Comparison of ENCODE assay signal across 11 mouse cellular contexts in genomic region chr2:25573068-25573467, GRCm38 (mm10). TPM values are rescaled to one million over a fixed set of nuclear protein-coding genes. Genes with fewer than 3 reads are reported as not detected.
DNase-seq lines count a peak whose midpoint lies in the region; ATAC-seq lines count a peak whose summit lies in the region.
"Had no signal": no experiment of that assay in that cellular context is flagged by ENCODE, and none has a peak within 500 bp of the region (broad histone marks: within the 10 kb centered on the region; RNA-seq: fewer than 3 reads in every experiment).

No protein-coding gene starts in this region.

- H3K4me1 ChIP-seq in embryonic facial prominence, embryonic 15.5 days, result peaks cover 37% of the 10 kb centered on the region
- H3K4me1 ChIP-seq in limb, embryonic 13.5 days, result peaks cover 42% of the 10 kb centered on the region

- H3K9me3 ChIP-seq in embryonic facial prominence, embryonic 15.5 days (replicated peaks), result no peaks in the 10 kb centered on the region
- H3K9me3 ChIP-seq in limb, embryonic 13.5 days, result no peaks in the 10 kb centered on the region

- WGBS in embryonic facial prominence, embryonic 15.5 days, result 97% methylated on average over 2 of the region's 2 CpGs
- WGBS in limb, embryonic 13.5 days, result 97% methylated on average over 2 of the region's 2 CpGs

- H3K27me3 ChIP-seq in embryonic facial prominence, embryonic 15.5 days, result peaks cover 22% of the 10 kb centered on the region
- peaks cover 23% of the 10 kb centered on the region for H3K27me3 ChIP-seq in limb, embryonic 13.5 days

- peak overlapping the region; percentile 63; the same call in 1 of the 2 replicates for H3K4me3 ChIP-seq in embryonic facial prominence, embryonic 15.5 days (replicated peaks)
- H3K4me3 ChIP-seq in limb, embryonic 13.5 days, result 0 out of 2 replicates have a peak overlapping the region, but pooled peaks have one; percentile 67
- H3K4me3 ChIP-seq: left cerebral cortex, adult 2 months had no signal

- peak; percentile 5 to 15 for DNase-seq in layer of hippocampus, postnatal 10 days (ENCODE audit: low spot score in 2 of 2)
- no peak for DNase-seq in layer of hippocampus, postnatal 25 days (ENCODE audit: extremely low spot score in 1 of 2, low spot score in 1 of 2)
- DNase-seq in cerebellum, postnatal 25 days, result peak; percentile 21 to 35
- DNase-seq in urinary bladder, postnatal 36 days (ENCODE audit: low spot score in 2 of 2), result no peak
- DNase-seq in frontal cortex, postnatal 25 days (ENCODE audit: low spot score in 2 of 2), result no peak
- DNase-seq in kidney, postnatal 4 days, result no peak
- DNase-seq: gastrocnemius, postnatal 25 days; kidney, adult 18-20 months had no signal

- peaks cover 24% of the 10 kb centered on the region for H3K36me3 ChIP-seq in embryonic facial prominence, embryonic 15.5 days
- H3K36me3 ChIP-seq in limb, embryonic 13.5 days, result peaks cover 52% of the 10 kb centered on the region

- H3K9ac ChIP-seq in embryonic facial prominence, embryonic 15.5 days, result no peak overlapping the region
- H3K9ac ChIP-seq in limb, embryonic 13.5 days, result peak overlapping the region; percentile 50

- no peak overlapping the region for H3K27ac ChIP-seq in embryonic facial prominence, embryonic 15.5 days (replicated peaks)
- no peak overlapping the region for H3K27ac ChIP-seq in limb, embryonic 13.5 days
- H3K27ac ChIP-seq: left cerebral cortex, adult 2 months had no signal

- no peak for ATAC-seq in embryonic facial prominence, embryonic 15.5 days (ENCODE audit: insufficient number of reproducible peaks, low FRiP score, low TSS enrichment, low read depth)
- no peak for ATAC-seq in limb, embryonic 13.5 days (ENCODE audit: low FRiP score, low read depth)

- H3K4me2 ChIP-seq in embryonic facial prominence, embryonic 15.5 days (replicated peaks), result no peak overlapping the region
- peak overlapping the region; percentile 97; the same call in 1 of the 2 replicates for H3K4me2 ChIP-seq in limb, embryonic 13.5 days (replicated peaks)

RNA-seq across cellular contexts. Expression of gene Mamdc4, which starts 1.6 kb away (rescaled TPM):
- total RNA-seq in layer of hippocampus, postnatal 10 days (2021), result 1 to 10 TPM; 1.0 to 5.4 TPM
- 1 to 10 TPM; 1.9 to 2.3 TPM for total RNA-seq in layer of hippocampus, postnatal 25 days (2021)
- polyA plus RNA-seq in embryonic facial prominence, embryonic 15.5 days (2015; fragmentation: Nextera tagmentation; extraction: Ambion mirVana), result 3.3 and 4.9 TPM in 2 replicates
- 4.9 and 5.8 TPM in 2 replicates for polyA plus RNA-seq in limb, embryonic 13.5 days (2015; fragmentation: Nextera tagmentation; extraction: Ambion mirVana)

RNA-seq across cellular contexts. Expression of gene Phpt1, which starts 2.0 kb away (rescaled TPM):
- 10 to 100 TPM; 94.5 to 99.8 TPM for total RNA-seq in layer of hippocampus, postnatal 10 days (2021)
- total RNA-seq in layer of hippocampus, postnatal 25 days (2021), result 10 to 100 TPM; 67.9 to 75.4 TPM
- 147 and 157 TPM in 2 replicates for polyA plus RNA-seq in embryonic facial prominence, embryonic 15.5 days (2015; fragmentation: Nextera tagmentation; extraction: Ambion mirVana)
- 163 and 177 TPM in 2 replicates for polyA plus RNA-seq in limb, embryonic 13.5 days (2015; fragmentation: Nextera tagmentation; extraction: Ambion mirVana)

RNA-seq across cellular contexts. Expression of gene Ajm1, which starts 8.5 kb away (rescaled TPM):
- total RNA-seq in layer of hippocampus, postnatal 10 days (2021), result 10 to 100 TPM; 82.7 to 84.8 TPM
- total RNA-seq in layer of hippocampus, postnatal 25 days (2021), result 100 to 1,000 TPM; 104 to 117 TPM
- polyA plus RNA-seq in embryonic facial prominence, embryonic 15.5 days (2015; fragmentation: Nextera tagmentation; extraction: Ambion mirVana), result 0.60 and 0.63 TPM in 2 replicates
- 0.85 and 1.0 TPM in 2 replicates for polyA plus RNA-seq in limb, embryonic 13.5 days (2015; fragmentation: Nextera tagmentation; extraction: Ambion mirVana)
- total RNA-seq: gastrocnemius, postnatal 25 days had no signal

RNA-seq across cellular contexts. Expression of gene Edf1, which starts 15.4 kb away (rescaled TPM):
- 100 to 1,000 TPM; 232 to 242 TPM for total RNA-seq in layer of hippocampus, postnatal 10 days (2021)
- 100 to 1,000 TPM; 211 to 232 TPM for total RNA-seq in layer of hippocampus, postnatal 25 days (2021)
- polyA plus RNA-seq in embryonic facial prominence, embryonic 15.5 days (2015; fragmentation: Nextera tagmentation; extraction: Ambion mirVana), result 355 and 373 TPM in 2 replicates
- polyA plus RNA-seq in limb, embryonic 13.5 days (2015; fragmentation: Nextera tagmentation; extraction: Ambion mirVana), result 330 TPM in 2 replicates

RNA-seq across cellular contexts. Expression of gene Traf2, which starts 26.3 kb away (rescaled TPM):
- 10 to 100 TPM in 1 of 2 experiments, 1 to 10 TPM in 1; 9.0 to 10.5 TPM for total RNA-seq in layer of hippocampus, postnatal 10 days (2021)
- total RNA-seq in layer of hippocampus, postnatal 25 days (2021), result 10 to 100 TPM in 1 of 2 experiments, 1 to 10 TPM in 1; 9.5 to 10.5 TPM
- polyA plus RNA-seq in embryonic facial prominence, embryonic 15.5 days (2015; fragmentation: Nextera tagmentation; extraction: Ambion mirVana), result 34.8 and 36.2 TPM in 2 replicates
- 37.3 and 40.6 TPM in 2 replicates for polyA plus RNA-seq in limb, embryonic 13.5 days (2015; fragmentation: Nextera tagmentation; extraction: Ambion mirVana)

Comparison
In these comparisons a context has a peak if more than half of its experiments do, and no peak if none do; other contexts are left out.
1. DNase-seq: peak in layer of hippocampus, postnatal 10 days (2 of 2) and cerebellum, postnatal 25 days (2 of 2); none in layer of hippocampus, postnatal 25 days (0 of 2), urinary bladder, postnatal 36 days (0 of 2), frontal cortex, postnatal 25 days (0 of 2) and kidney, postnatal 4 days (0 of 2).